Mouse (Mus musculus) erythroblast, embryonic 14.5 days (primary cell): ENCODE results near the gene Helz.

Experiments
- GATA1 ChIP-seq: IDR thresholded peaks from 2 replicates; pipeline ENCODE4 v1.6.1; 2012; ENCODE audit warnings: low read length, inconsistent platforms, mixed read lengths
- TAL1 ChIP-seq: IDR thresholded peaks from 3 replicates; pipeline ENCODE4 v1.6.1; 2012; ENCODE audit warnings: low read length, inconsistent platforms, mixed read lengths

DNA sequence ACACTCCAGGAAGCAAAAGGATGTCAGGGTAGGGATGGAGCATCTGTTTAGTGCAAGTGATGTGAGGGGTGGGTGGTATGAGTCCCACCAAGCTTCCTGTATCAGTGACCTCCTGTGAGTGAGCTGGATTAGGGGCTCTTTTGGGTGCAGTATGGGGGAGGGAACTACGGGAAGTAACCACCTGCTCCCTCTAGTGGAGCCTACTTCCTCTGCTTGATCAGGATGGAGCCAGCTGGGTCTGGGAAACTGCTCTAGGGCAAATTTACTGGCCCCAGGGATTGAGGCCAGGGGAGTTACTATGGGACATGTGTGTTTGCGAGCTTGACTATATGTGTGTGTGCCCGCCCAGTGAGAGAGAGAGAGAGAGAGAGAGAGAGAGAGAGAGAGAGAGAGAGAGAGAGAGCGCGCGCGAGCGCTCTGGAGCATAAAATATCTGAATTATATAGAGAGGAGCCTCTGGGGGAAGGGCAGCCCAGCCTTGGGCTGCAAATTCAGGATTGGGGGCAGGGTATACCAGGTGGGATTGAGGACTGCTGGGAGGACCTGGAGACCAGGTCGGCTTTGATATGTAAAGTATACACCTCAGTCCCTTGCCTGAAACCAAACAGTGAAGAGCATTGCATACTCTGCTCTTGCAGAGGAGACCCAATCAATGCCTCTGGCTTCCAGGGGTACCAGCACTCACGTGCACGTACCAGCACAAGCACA, 37.9 kb upstream of the Helz start:
- TF ChIP-seq GATA1 = no peak
- TF ChIP-seq TAL1 = no peak
